Mouse (Mus musculus) heart, embryonic 11.5 days (tissue): ENCODE results near the gene Gm33543. TPM values are rescaled to one million over a fixed set of nuclear protein-coding genes. Genes with fewer than 3 reads are reported as not detected.

Experiments used
- ATAC-seq: fragments of 200-750 bp; cut with Nextera tagmentation; replicated peaks from 2 replicates; pipeline ENCODE4 v1.8.0; 2017; ENCODE audit warnings: moderate library complexity; ENCODE audit not compliant: insufficient number of reproducible peaks, low FRiP score, low TSS enrichment
- H3K27ac ChIP-seq: fragments of 300-500 bp; sonication (generic); 2 replicates; pipeline ENCODE4 v1.5.1; 2014; ENCODE audit warnings: mild to moderate bottlenecking, low read depth, low read length
- H3K27me3 ChIP-seq: fragments of 300-500 bp; sonication (generic); 2 replicates; pipeline ENCODE4 v1.6.1; 2014; ENCODE audit warnings: mild to moderate bottlenecking, low read length, mixed read lengths; ENCODE audit not compliant: control insufficient read depth, insufficient read depth
- H3K36me3 ChIP-seq: fragments of 300-500 bp; sonication (generic); 2 replicates; pipeline ENCODE4 v1.6.1; 2014; ENCODE audit warnings: mild to moderate bottlenecking, low read length, moderate library complexity, mixed read lengths; ENCODE audit not compliant: control insufficient read depth, insufficient read depth
- H3K4me1 ChIP-seq: fragments of 300-500 bp; sonication (generic); 2 replicates; pipeline ENCODE4 v1.6.1; 2014; ENCODE audit warnings: low read length; ENCODE audit not compliant: control insufficient read depth, insufficient read depth
- H3K4me2 ChIP-seq: fragments of 300-500 bp; sonication (generic); 2 replicates; pipeline ENCODE4 v1.6.1; 2014; ENCODE audit warnings: mild to moderate bottlenecking, moderate library complexity
- H3K4me3 ChIP-seq: fragments of 300-500 bp; sonication (generic); 2 replicates; pipeline ENCODE4 v1.5.1; 2014; ENCODE audit warnings: low read depth, low read length
- H3K9ac ChIP-seq: fragments of 300-500 bp; sonication (generic); 2 replicates; pipeline ENCODE4 v1.6.1; 2014; ENCODE audit warnings: mild to moderate bottlenecking, low read depth, low read length, moderate library complexity
- H3K9me3 ChIP-seq: fragments of 300-500 bp; sonication (generic); replicated peaks from 2 replicates; pipeline ENCODE4 v1.6.1; 2016; ENCODE audit warnings: low read length; ENCODE audit not compliant: control insufficient read depth
- WGBS: fragments of 180-500 bp; shearing (Covaris S2); extraction: QIAGEN DNeasy Blood & Tissue Kit; methylation state at CpG from one replicate; pipeline ENCODE4 v1.1.7; 2014; ENCODE audit not compliant: insufficient replicate concordance; 5-methylcytosine and 5-hydroxymethylcytosine counted together
- polyA plus RNA-seq: library from polyadenylated mRNA; unstranded; fragments of >200 nt; fragmentation: Nextera tagmentation; extraction: Ambion mirVana; gene quantifications from 2 replicates; pipeline ENCODE4 v1.2.1, GENCODE M21; 2014

The Gm33543 gene
- not detected in 2 replicates for polyA plus RNA-seq

DNA sequence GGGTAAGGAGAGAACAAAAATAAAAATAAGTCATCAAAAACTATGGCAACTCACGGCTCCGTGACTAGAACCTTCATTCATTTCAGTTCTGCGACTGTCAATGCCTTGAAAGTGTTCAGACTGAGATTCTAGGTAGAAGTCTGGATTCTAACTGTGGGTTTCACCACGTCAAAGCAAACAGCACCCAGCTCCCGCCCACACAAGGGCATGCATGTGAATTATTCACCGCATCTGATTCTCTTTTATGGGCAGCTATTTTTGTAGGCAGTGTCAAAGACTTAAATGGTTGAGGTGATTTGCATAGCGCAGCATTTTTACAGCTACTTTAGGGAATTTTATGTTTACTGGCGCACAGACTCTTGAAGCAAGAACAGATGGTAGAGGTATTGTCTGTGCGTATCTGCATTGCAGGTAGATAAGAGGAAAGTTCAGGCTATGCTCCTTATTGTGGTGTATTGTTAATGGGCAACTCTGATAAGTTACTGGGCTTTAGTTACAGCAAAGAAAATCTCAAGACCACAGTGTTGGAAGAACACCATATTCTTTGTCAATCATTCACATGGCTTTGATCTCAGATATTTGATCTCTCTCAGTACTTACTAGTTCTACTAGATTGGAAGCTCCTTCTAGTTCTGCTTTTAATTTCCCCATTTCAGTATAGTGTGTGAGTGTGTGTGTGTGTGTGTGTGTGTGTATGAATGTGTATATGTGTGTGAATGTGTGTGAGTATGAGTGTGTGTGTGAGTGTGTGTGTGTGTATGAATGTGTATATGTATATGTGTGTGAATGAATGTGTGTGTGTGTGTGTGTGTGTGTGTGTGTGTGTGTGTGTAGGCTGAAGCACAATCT lies at the start of gene Gm33543:
Gene Gm33543 (minus strand): TSS at position 142 of the 849 bp plus-strand sequence.
- Histone ChIP-seq H3K27ac (no peak within 1 kb of the TSS), H3K4me2 (no peak within 1 kb of the TSS), H3K4me3 (no peak within 1 kb of the TSS), H3K4me1 (0 out of 2 replicates have a peak, but pooled peaks cover 2% of the 10 kb centered on the region), H3K9ac (no peak within 1 kb of the TSS), H3K36me3 (no peaks in the 10 kb centered on the region), H3K27me3 (no peaks in the 10 kb centered on the region), H3K9me3 (no peaks in the 10 kb centered on the region)
- ATAC-seq = no peak
- 84% methylated on average over 9 of the region's 9 CpGs for WGBS

DNA sequence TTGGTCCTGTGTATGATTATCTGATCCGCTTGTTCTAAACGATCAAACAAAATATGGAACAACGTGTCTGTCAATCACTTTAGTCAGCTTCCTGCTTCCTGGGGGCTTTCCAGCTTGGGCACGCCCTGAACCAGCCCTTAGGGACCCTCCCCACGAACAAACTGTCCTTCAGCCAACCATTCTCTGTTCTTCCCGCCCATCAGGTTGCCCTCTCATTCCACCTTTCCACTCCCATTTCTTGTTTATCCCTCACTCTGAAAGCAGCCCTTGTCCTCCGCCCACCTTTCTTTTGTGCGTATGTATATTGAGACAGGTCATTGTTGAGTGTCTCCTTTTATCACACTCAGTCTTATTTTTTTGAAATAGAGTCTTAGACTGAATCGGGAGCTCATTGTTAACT lies 49.4 kb upstream of the Gm33543 start:
- no peaks in the 10 kb centered on the region for H3K9me3 ChIP-seq
- no peak overlapping the region for H3K4me3 ChIP-seq
- no peak overlapping the region for H3K4me2 ChIP-seq
- no peaks in the 10 kb centered on the region for H3K36me3 ChIP-seq
- no peaks in the 10 kb centered on the region; the same call in 1 of the 2 replicates for H3K4me1 ChIP-seq
- H3K27me3 ChIP-seq = no peaks in the 10 kb centered on the region
- 78% methylated on average over 9 of the region's 9 CpGs for WGBS
- no peak overlapping the region for H3K9ac ChIP-seq
- no peak overlapping the region for H3K27ac ChIP-seq
- no peak for ATAC-seq

GRCm38 (mm10) chr10:95891214-95891960 lies 48.7 kb upstream of the Gm33543 start:
- Histone ChIP-seq H3K27ac (no peak overlapping the region), H3K4me1 (no peaks in the 10 kb centered on the region; the same call in 1 of the 2 replicates), H3K4me2 (no peak overlapping the region), H3K36me3 (no peaks in the 10 kb centered on the region), H3K27me3 (no peaks in the 10 kb centered on the region), H3K9ac (no peak overlapping the region), H3K4me3 (no peak overlapping the region), H3K9me3 (no peaks in the 10 kb centered on the region)
- ATAC-seq = no peak
- 72% methylated on average over 7 of the region's 7 CpGs for WGBS

DNA sequence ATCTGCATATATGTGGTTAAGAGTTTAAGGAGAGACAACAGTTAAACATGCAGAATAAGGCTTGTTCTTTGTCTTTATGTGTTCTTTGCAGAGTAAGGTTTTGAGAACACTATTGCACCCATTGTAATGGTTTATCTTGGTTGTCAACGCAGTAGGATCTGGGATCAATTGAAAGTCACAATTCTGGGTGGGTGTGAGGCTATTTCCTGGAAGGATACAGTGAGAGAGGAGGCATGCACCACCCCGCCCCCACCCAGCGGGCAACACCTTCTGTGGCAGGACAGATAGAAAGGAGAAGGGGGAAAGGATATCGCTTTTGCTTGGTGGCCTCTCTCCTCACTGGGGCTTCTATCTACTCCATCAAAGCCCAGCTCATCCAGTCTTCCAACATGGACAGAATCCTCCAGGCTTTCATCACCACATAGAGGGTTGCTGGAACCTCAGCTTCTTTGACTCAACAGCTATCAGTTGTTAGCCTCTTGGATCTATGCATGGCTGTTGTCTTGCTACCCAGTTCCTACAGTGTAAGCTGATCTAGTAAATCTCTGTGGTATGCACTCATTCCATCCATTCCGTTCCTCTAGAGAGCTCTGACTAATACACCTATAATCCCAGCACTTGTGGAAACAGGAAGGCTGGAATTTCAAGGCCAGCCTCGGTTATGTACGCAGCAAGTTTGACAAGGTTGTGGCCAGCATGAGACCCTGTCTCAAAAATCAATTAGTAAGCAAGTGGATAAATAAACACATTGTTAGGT lies 41.2 kb upstream of the Gm33543 start:
- H3K4me1 ChIP-seq = peaks cover 2% of the 10 kb centered on the region; the same call in 1 of the 2 replicates
- 54% methylated on average over 7 of the region's 7 CpGs for WGBS
- no peak overlapping the region for H3K27ac ChIP-seq
- no peaks in the 10 kb centered on the region for H3K27me3 ChIP-seq
- no peak overlapping the region for H3K9ac ChIP-seq
- no peak overlapping the region for H3K4me3 ChIP-seq
- H3K4me2 ChIP-seq = no peak overlapping the region
- no peaks in the 10 kb centered on the region for H3K9me3 ChIP-seq
- H3K36me3 ChIP-seq = no peaks in the 10 kb centered on the region
- no peak for ATAC-seq

DNA sequence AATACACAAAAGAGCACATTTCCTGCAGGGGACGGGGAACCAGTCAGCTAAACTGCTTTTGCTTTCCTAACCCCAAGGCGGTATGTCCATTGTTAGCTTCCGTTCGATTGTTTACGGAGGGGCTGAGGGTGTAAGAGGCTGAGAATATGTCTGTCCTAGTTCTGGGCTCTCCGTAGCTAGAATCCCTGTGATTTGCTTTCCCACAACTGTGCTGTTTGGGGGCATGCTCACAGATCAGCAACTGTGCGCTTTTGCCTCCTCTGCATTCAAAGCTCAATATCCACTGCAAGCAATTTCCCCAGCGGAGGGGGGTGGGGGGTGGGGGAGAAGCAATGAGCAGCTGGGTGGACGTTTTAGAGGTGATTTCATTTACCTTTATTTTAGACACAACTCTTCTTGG lies 39.3 kb upstream of the Gm33543 start:
- H3K36me3 ChIP-seq = no peaks in the 10 kb centered on the region
- H3K4me1 ChIP-seq = peaks cover 2% of the 10 kb centered on the region; the same call in 1 of the 2 replicates
- H3K4me2 ChIP-seq = no peak overlapping the region
- no peak for ATAC-seq
- no peak overlapping the region for H3K27ac ChIP-seq
- H3K9ac ChIP-seq = no peak overlapping the region
- H3K4me3 ChIP-seq = no peak overlapping the region
- 54% methylated on average over 9 of the region's 9 CpGs for WGBS
- no peaks in the 10 kb centered on the region for H3K9me3 ChIP-seq
- no peaks in the 10 kb centered on the region for H3K27me3 ChIP-seq

- Histone ChIP-seq H3K4me3 (no peak overlapping the region), H3K27ac (no peak overlapping the region), H3K27me3 (no peaks in the 10 kb centered on the region), H3K4me1 (peaks cover 2% of the 10 kb centered on the region; the same call in 1 of the 2 replicates), H3K9ac (no peak overlapping the region), H3K4me2 (no peak overlapping the region), H3K9me3 (no peaks in the 10 kb centered on the region), H3K36me3 (no peaks in the 10 kb centered on the region)
- WGBS = 81% methylated on average over 17 of the region's 17 CpGs
- no peak for ATAC-seq
Observed at GRCm38 (mm10) chr10:95879983-95880934, 37.5 kb upstream of the Gm33543 start.

DNA sequence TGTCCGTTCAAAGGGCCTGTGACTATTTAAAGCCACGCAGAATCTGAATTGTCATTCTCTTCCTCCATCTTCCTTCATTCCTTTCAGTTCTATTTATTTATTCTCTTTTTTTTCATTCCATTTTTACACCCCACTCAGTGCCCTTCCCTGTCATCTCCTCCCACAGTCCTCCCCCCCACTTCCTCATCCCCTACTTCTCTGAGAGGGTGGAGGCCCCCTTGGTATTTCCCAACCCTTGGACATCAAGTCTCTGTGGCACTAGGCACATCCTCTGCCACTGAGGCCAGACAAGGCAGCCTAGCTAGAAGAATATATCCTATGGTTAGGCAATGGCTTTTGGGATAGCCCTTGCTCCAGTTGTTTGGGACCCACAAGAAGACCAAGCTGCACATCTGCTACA lies 28.1 kb upstream of the Gm33543 start:
- no peak for ATAC-seq
- no peaks in the 10 kb centered on the region for H3K36me3 ChIP-seq
- no peaks in the 10 kb centered on the region for H3K4me1 ChIP-seq
- H3K9me3 ChIP-seq = no peaks in the 10 kb centered on the region
- no peak overlapping the region for H3K27ac ChIP-seq
- no peak overlapping the region for H3K4me2 ChIP-seq
- H3K4me3 ChIP-seq = no peak overlapping the region
- 81% methylated on average over 2 of the region's 2 CpGs for WGBS
- no peak overlapping the region for H3K9ac ChIP-seq
- H3K27me3 ChIP-seq = no peaks in the 10 kb centered on the region
